Mouse (Mus musculus): ENCODE data around the gene Camk2g.

GRCm38 (mm10) chr14:20790445-20790844 is 3.4 kb downstream of the Camk2g start:
- TF ChIP-seq ZMIZ1 (IDR thresholded peaks at IDR 0.05; ENCODE audit: low read depth, low read length) (no peak), JUND (IDR thresholded peaks at IDR 0.05; ENCODE audit: low read depth, low read length) (no peak), CTCF (IDR thresholded peaks at IDR 0.05 in 2 of 3, conservative IDR thresholded peaks at IDR 0.05 in 1 of 3; ENCODE audit: control insufficient read depth in 1 of 3, insufficient read depth in 1 of 3, low read depth in 2 of 3, low read length in 3 of 3, poor library complexity in 1 of 3, severe bottlenecking in 1 of 3) (no peak), HCFC1 (IDR thresholded peaks at IDR 0.05; ENCODE audit: low read depth, low read length) (no peak), ZKSCAN1 (IDR thresholded peaks at IDR 0.05; ENCODE audit: low read depth, low read length) (no peak), ZC3H11A (IDR thresholded peaks at IDR 0.05; ENCODE audit: low read depth, low read length) (no peak), ZNF384 (IDR thresholded peaks at IDR 0.05; ENCODE audit: low read depth, low read length) (no peak), EP300 (IDR thresholded peaks at IDR 0.05; ENCODE audit: low read depth in 1 of 2, low read length in 2 of 2) (no peak), MEF2A (IDR thresholded peaks at IDR 0.05; ENCODE audit: extremely low read depth, insufficient replicate concordance, low read depth, low read length, poor library complexity, severe bottlenecking) (no peak), MAX (IDR thresholded peaks at IDR 0.05; ENCODE audit: low read length) (no peak), TCF12 (IDR thresholded peaks at IDR 0.05; ENCODE audit: low read depth, low read length) (no peak), CHD1 (IDR thresholded peaks at IDR 0.05; ENCODE audit: low read depth, low read length) (no peak), MAZ (IDR thresholded peaks at IDR 0.05; ENCODE audit: low read depth, low read length) (no peak), SIN3A (IDR thresholded peaks at IDR 0.05; ENCODE audit: low read length) (no peak)
